Comparison of ENCODE assay signal across 9 mouse cellular contexts in genomic region chr19:34992969-34993527, GRCm38 (mm10).
DNase-seq lines count a peak whose midpoint lies in the region; ATAC-seq and TF ChIP-seq lines count a peak whose summit lies in the region.
"Had no signal": no experiment of that assay in that cellular context is flagged by ENCODE, and none has a peak within 500 bp of the region (broad histone marks: within the 10 kb centered on the region; RNA-seq: fewer than 3 reads in every experiment).

No protein-coding gene starts in this region.

- TF ChIP-seq EP300 in stomach, postnatal 0 days (optimal IDR thresholded peaks at IDR 0.05) = no peak

- 0 out of 2 replicates have a peak, but pooled peaks have one; percentile 47 for ATAC-seq in stomach, postnatal 0 days (ENCODE audit: low FRiP score, low TSS enrichment)

- H3K4me1 ChIP-seq in stomach, postnatal 0 days (replicated peaks; ENCODE audit: control insufficient read depth, insufficient read depth) = no peaks in the 10 kb centered on the region
- H3K4me1 ChIP-seq: limb, embryonic 15.5 days had no signal

- no peaks in the 10 kb centered on the region for H3K27me3 ChIP-seq in stomach, postnatal 0 days (ENCODE audit: control insufficient read depth, insufficient read depth, low read length)
- H3K27me3 ChIP-seq: limb, embryonic 15.5 days had no signal

- intact Hi-C loops in gastrocnemius, adult 2 months (cut with DNase I) = loop anchor here (10.0 kb wide), 1 partner anchor 1092 kb away; the partner anchor contains the start of gene Rpp30
- intact Hi-C loops in gastrocnemius, postnatal 14 days (cut with DNase I; ENCODE audit: low total_unique reads) = loop anchor here (10.0 kb wide), 1 partner anchor 1092 kb away; the partner anchor contains the start of gene Rpp30

- no peak overlapping the region for H3K27ac ChIP-seq in gastrocnemius, adult 2 months
- no peak overlapping the region for H3K27ac ChIP-seq in stomach, postnatal 0 days (replicated peaks)
- H3K27ac ChIP-seq: limb, embryonic 15.5 days had no signal

- H3K36me3 ChIP-seq in stomach, postnatal 0 days (ENCODE audit: control insufficient read depth, insufficient read depth, low read length) = no peaks in the 10 kb centered on the region
- H3K36me3 ChIP-seq: limb, embryonic 15.5 days had no signal

- H3K9me3 ChIP-seq in stomach, postnatal 0 days (ENCODE audit: control insufficient read depth, low read length) = no peaks in the 10 kb centered on the region
- H3K9me3 ChIP-seq: limb, embryonic 15.5 days had no signal

- no peak overlapping the region for H3K4me2 ChIP-seq in stomach, postnatal 0 days (replicated peaks; ENCODE audit: low read depth)
- H3K4me2 ChIP-seq: limb, embryonic 15.5 days had no signal

- no peak overlapping the region for H3K4me3 ChIP-seq in gastrocnemius, adult 2 months
- H3K4me3 ChIP-seq in stomach, postnatal 0 days (ENCODE audit: low read depth, low read length) = no peak overlapping the region
- H3K4me3 ChIP-seq: limb, embryonic 15.5 days had no signal

- DNase-seq in gastrocnemius, adult 2 months = no peak
- no peak for DNase-seq in gastrocnemius, postnatal 14 days
- peak; percentile 36 for DNase-seq in MEL-GATA-1-ER (ENCODE audit: extremely low read depth, low read depth)
- DNase-seq in cerebellum, postnatal 10 days = peak; percentile 77 to 84
- peak; percentile 67 to 83 for DNase-seq in frontal cortex, postnatal 36 days (ENCODE audit: low spot score in 2 of 2)
- peak; percentile 39 to 75 for DNase-seq in layer of hippocampus, adult 8-10 months (ENCODE audit: low spot score in 2 of 2)
- peak; percentile 67 for DNase-seq in mesoderm, embryonic 11.5 days (ENCODE audit: low read depth, low spot score)
- peak; percentile 30 for DNase-seq in stomach, postnatal 0 days (ENCODE audit: low spot score)

- TF ChIP-seq CTCF in gastrocnemius, adult 2 months (IDR thresholded peaks at IDR 0.05) = peak; percentile 71
- peak; percentile 90 for TF ChIP-seq CTCF in stomach, postnatal 0 days (IDR thresholded peaks at IDR 0.05; ENCODE audit: low read depth)

- no peak overlapping the region for H3K9ac ChIP-seq in stomach, postnatal 0 days (ENCODE audit: low read length)
- H3K9ac ChIP-seq: limb, embryonic 15.5 days had no signal

- WGBS in stomach, postnatal 0 days = 10% methylated on average over 1 of the region's 1 CpGs

Comparison
In these comparisons a context has a peak if more than half of its experiments do, and no peak if none do; other contexts are left out.
1. DNase-seq: peak in MEL-GATA-1-ER (single experiment), cerebellum, postnatal 10 days (2 of 2), frontal cortex, postnatal 36 days (2 of 2), layer of hippocampus, adult 8-10 months (2 of 2), mesoderm, embryonic 11.5 days (single experiment) and stomach, postnatal 0 days (single experiment); none in gastrocnemius, adult 2 months (single experiment) and gastrocnemius, postnatal 14 days (single experiment).